Mouse (Mus musculus): ENCODE results near the gene Hes7.

Hes7 gene

DNA sequence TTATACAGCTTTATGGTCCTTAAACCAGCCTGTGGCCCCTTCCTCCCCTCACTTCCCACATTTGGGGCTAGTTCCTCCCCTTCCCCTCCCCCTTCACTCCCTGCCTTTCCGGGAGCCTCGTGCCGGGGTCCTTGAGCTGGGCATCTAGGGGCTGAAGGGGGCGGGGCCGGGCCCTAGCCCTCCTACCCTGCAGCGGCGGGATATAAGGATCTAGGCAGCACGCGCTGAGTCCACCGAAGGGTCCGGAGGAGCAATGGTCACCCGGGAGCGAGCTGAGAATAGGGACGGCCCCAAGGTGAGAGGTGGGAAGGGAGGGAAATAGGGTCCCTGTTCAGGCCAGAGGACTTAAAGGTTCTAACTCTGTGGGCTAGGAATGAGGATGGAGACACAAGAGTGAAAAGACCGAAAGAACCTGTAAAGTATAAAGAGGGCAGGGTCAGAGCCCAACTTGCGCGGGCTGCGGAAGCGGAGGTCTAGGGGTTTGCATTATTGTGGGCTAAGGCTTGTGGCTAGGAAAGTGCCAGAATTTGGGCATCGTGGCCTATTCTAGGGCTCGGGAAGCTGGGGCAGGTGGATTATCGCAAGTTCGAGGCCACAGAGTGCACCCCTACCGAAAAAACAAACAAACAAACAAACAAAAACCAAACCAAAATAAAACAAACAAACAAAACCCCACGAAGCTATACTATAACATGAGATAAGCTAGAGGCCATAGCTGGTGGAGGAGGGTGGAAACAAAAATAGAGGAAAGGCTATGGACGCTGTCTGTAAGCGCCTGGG is at the start of gene Hes7:
Gene Hes7, plus strand, starts transcription at position 184 of the 780 bp plus-strand sequence.
- no peak for DNase-seq (ENCODE audit: low spot score)

DNA sequence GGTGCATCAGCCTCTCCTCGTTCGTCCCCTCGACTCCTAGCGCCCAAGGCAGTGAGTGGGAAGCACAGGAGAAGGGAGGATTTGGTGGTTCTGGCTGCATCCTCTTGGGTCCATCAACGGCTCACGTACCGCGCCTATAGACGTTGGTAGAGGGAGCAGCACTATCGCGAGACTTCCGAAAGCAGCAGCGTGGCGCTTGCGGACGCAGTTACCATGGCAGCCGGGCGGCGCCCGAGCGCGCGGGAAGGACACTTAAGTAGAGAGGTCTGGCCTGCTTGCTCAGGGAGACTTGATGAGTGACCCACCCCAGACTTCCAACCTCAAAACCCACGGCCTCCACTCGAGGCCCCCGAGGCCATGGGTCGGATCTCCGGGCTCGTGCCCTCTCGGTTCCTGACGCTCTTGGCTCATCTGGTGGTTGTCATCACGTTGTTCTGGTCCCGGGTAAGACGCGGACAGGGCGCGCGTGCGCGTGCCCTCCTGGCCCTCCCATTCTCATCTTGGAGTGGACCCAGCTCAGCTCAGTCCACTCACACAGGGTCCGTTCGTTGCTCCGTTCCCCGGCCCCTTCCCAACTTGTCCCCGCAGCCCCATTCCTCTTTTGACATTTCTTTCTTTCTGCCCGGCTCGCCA is 49.5 kb upstream of the Hes7 start, which contains the start of gene Tmem107:
Gene Tmem107, plus strand, starts transcription at position 217 of the 633 bp plus-strand sequence.
- peak; percentile 91 for DNase-seq (ENCODE audit: low spot score)

DNA sequence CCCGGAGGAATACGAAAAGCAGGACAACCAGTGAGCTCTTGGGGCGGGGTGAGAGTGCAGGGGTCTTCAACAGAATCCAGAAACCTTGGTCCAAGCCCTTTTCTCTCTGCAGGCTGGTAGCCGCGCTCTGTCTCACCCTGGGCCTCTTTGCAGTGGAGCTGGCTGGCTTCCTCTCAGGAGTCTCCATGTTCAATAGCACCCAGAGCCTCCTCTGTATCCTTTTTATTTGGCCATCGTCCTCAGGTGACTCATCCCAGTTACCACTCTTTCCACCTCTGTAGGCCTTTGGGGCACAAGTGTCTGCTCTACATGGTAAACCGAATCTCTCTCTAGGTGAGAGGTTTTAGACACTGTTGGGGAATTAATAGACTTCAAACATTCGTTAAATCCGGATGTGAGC is 48.9 kb upstream of the Hes7 start:
- DNase-seq (ENCODE audit: low spot score) = no peak

DNA sequence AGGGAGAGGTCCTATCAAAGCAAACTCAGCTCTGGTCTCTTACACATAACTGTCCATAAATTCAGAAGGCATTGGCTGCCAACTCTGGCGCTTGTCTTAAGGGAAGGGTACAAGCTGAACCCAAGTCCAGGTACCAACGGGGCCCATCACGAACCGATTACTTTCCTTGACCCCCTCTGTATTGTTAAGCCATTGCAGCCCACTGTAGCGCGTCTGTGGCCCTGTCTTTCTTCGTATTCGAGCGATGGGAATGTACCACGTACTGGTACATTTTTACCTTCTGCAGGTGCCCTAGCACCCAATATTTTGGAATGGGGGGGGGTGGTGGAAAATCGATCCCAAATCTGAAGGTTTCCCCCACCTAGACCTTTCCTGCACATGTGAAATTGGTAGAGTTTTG is 48.0 kb upstream of the Hes7 start:
- DNase-seq (ENCODE audit: low spot score) = no peak

DNA sequence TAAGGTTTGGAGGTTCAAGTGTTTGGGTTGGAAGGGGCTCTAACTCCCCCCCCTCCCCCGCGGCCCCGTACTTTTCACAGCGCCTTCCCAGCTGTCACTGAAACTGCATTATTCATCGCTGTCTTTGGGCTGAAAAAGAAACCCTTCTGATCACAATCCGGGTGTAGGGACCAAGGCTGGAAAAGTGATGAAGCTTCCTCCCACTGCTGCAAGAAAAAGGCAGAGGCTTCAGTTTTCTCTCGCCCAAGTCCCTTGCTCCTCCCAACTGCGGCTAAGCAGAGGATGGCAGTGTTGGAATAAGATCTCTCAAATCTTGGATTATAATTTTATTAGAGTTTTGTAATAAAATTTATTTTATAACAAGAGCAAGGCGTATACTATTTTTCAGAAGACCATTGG is 47.5 kb upstream of the Hes7 start:
- no peak for DNase-seq (ENCODE audit: low spot score)

GRCm38 (mm10) chr11:69073065-69073888 is 46.9 kb upstream of the Hes7 start:
- peak; percentile 88 for DNase-seq (ENCODE audit: low spot score)

- DNase-seq (ENCODE audit: low spot score) = no peak
These were observed 46.0 kb upstream of the Hes7 start for GRCm38 (mm10) chr11:69073951-69074775.

DNA sequence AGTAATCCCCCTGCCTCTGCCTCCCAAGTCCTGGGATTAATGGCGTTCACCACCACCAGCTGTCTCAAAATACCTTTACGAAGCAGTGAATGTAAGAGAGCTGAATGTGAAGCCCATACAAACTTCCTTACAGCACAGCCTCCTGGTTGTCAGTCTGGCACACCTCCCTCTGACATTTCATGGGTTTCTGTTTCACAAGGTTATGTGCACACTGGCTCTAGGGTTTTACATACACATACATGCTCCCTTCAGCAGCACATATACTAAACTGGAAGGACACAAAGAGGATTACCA is 45.5 kb upstream of the Hes7 start:
- no peak for DNase-seq (ENCODE audit: low spot score)

DNA sequence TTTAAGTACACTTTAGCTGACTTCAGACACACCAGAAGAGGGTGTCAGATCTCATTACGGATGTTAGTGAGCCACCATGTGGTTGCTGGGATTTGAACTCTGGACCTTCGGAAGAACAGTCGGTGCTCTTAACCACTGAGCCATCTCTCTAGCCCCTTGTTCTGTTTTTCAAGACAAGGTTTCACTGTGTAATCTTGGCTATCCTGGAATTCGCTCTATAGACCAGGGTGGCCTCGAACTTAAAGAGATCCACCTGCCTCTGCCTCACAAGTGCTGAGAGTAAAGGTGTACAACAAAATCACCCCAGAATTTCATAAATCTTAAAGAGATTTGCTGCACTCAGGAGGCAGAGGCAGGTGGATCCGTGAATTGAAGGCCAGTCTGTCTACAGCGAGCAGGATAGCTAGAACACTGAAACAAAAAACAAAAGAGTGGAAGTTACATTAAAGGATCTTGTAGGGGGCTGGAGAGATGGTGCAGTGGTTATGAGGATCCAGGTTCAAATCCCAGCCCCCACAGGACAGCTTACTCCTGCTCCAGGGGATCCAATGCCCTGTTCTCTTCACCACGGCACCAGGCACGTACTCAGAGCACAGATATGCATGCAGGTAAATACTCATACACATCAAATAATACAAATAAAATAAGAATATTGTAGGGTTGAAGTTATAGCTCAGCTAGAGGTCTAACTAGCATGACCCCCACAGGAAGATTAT is 44.3 kb upstream of the Hes7 start:
- DNase-seq (ENCODE audit: low spot score) = no peak

DNA sequence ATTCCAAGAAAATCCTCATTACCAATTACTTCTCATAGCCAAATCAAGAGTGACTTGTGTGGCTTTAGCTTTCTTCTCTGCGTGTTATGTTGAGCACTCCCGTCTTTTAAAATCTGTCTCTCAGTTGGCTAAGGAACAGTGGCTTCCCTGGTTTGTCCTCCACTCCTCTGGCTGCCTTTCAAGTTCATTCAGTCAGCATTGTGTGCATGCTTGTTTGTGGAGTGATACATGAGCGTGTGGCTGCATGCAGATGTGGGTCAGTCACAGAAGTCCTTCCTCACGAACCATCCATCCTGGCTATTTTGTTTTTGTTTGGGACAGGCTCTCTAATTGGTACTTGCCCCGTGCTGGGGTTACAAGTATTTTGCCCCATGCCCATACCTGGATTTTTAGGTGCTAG is 43.6 kb upstream of the Hes7 start:
- no peak for DNase-seq (ENCODE audit: low spot score)

GRCm38 (mm10) chr11:69077316-69077715 is 42.9 kb upstream of the Hes7 start:
- no peak for DNase-seq (ENCODE audit: low spot score)

DNA sequence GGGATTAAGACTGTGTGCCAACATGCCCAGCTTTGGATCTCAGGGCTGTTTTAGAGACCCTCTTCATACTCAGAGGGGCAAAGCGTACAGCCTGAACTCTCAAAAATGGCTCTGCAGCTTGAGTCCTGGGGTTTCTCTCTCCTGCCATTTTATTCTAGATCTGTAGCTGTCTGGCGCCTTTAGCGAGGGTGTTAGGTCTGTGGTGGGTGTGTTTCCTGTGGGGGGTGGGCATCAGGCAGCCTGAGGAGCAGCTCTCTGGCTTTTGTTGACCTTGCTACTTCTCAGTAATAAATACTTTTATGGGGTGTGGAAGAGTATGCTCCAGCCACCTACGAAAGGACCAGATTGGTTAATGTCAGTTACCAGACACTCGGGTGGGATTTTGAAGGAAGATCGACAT is 42.2 kb upstream of the Hes7 start:
- DNase-seq (ENCODE audit: low spot score) = no peak

DNA sequence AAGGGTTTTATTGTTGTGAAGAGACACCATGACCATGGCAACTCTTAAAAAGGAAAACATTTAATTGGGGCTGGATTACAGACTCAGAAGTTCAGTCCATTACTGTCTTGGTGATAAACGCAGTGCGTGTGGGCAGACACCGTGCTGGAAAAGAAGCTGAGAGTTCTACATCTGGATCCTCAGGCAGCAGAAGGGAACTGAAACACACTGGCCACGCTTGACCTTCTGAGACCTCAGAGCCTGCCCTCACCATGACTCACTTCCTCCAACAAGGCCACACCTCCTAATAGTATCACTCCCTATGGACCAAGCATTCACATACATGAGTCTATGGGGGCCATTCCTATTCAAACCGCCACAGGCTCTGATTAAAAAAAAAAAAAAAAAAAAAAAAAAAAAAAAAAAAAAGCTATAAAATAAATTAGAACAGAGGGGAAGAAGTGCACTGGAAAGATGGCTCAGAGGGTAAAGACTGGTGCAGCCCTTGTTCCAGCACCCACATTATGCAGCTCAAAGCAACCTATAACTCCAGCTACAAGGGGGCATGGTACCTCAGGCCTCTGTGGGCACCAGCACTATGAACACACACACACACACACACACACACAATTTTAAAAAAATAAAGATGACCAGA is 41.3 kb upstream of the Hes7 start:
- no peak for DNase-seq (ENCODE audit: low spot score)

- no peak for DNase-seq (ENCODE audit: low spot score)
These were observed 39.9 kb upstream of the Hes7 start for GRCm38 (mm10) chr11:69080102-69080854.

- DNase-seq (ENCODE audit: low spot score) = no peak
These were observed 39.4 kb upstream of the Hes7 start for GRCm38 (mm10) chr11:69080855-69081222.

DNA sequence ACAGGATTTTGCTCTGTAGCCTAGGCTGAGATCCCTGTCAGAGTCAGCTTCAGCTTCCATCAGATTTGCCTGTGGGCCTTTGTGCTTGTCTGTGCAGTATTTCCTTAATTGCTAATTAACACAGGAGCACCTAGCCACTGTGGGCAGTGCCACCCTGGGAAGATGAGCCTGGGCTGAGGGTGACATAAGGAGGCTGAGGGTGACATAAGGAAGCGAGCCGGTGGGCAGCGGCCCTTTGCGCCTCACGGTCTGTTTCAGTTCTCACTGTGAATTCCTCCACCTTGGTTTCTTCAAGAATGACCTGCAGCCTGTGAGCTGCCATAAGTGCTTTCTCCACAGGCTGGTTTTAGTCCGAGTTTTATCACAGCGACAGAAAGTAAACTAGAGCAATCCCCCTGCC is 38.6 kb upstream of the Hes7 start:
- DNase-seq (ENCODE audit: low spot score) = no peak

DNA sequence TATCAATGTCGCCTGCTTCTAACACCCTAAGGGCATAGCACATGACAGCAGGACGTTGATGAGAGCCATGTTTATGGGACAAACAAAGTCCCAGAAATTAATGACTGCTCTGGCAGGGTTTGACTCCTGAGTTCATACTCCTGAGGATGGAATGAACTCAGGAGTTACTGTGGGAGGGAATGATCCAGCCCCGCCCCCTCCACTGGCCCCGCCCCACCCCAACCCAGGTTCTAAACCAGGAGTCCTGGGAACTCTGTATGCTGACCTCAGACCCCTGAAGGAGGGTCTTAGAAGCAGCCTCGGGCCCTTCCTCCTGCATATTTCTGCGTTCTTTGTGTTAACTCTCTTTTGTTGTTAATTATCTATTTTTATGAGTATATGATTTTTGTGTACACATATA is 34.6 kb upstream of the Hes7 start:
- DNase-seq (ENCODE audit: low spot score) = no peak

DNA sequence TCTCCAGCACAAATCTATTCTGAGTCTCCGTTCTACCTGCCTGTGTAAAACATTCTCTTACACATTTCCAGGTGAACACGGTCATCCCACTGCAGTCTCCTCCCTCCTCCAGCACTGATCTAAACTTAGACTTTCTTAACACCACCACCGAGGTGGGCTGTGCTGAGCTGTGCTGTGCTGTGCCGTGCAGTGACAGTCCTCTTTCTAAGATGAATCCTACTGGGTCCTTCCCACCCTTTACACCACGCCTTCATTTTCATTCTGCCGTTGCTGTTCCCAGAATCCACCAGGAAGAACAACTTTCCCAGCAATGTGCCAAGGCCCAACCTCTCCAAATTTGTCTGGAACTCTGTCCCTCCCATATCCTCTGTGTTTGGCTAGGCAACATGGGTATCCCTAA is 33.8 kb upstream of the Hes7 start:
- DNase-seq (ENCODE audit: low spot score) = no peak

DNA sequence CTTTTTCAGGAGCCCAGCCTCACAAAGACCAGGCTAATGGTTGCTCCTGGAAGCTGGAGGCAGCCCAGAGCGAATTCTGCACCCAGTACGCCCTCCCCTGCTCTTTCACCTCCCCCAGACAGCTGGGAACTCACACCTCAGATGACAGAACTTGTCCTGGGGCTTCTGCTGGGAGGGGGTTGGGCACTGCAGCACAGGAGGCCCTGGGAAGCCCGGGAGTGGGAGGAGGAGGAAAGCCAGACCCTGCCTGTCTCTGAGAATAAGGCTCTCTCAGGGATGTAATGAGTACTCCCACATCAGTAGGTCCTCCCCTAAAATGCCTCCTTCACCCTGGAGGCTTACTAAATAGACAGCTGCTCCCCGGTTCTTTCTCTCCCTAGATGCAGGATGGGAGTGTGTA is 33.1 kb upstream of the Hes7 start:
- no peak for DNase-seq (ENCODE audit: low spot score)

- DNase-seq (ENCODE audit: low spot score) = no peak
These were observed 32.6 kb upstream of the Hes7 start for GRCm38 (mm10) chr11:69087597-69087996.
